Mouse (Mus musculus) lung, embryonic 15.5 days (tissue): Measurements from ENCODE around the gene B4galnt1. TPM values are rescaled to one million over a fixed set of nuclear protein-coding genes. Genes with fewer than 3 reads are reported as not detected.

Experiments used
- ATAC-seq: fragments of 200-750 bp; cut with Nextera tagmentation; 2 replicates; pipeline ENCODE4 v1.8.0; 2017; ENCODE audit warnings: moderate number of reproducible peaks, borderline replicate concordance; ENCODE audit not compliant: low FRiP score, low TSS enrichment; ENCODE audit errors: extremely low read depth
- H3K27ac ChIP-seq: fragments of 300-500 bp; sonication (generic); 2 replicates; pipeline ENCODE4 v1.5.1; 2015; ENCODE audit warnings: moderate library complexity, mild to moderate bottlenecking, inconsistent platforms
- H3K27me3 ChIP-seq: fragments of 300-500 bp; sonication (generic); 2 replicates; pipeline ENCODE4 v1.6.1; 2015; ENCODE audit warnings: inconsistent platforms
- H3K36me3 ChIP-seq: fragments of 300-500 bp; sonication (generic); 2 replicates; pipeline ENCODE4 v1.6.1; 2015; ENCODE audit warnings: inconsistent platforms
- H3K4me1 ChIP-seq: fragments of 300-500 bp; sonication (generic); 2 replicates; pipeline ENCODE4 v1.6.1; 2015; ENCODE audit warnings: inconsistent platforms
- H3K4me2 ChIP-seq: fragments of 300-500 bp; sonication (generic); 2 replicates; pipeline ENCODE4 v1.6.1; 2015; ENCODE audit warnings: inconsistent platforms, mild to moderate bottlenecking, moderate library complexity
- H3K4me3 ChIP-seq: fragments of 300-500 bp; sonication (generic); 2 replicates; pipeline ENCODE4 v1.5.1; 2015; ENCODE audit warnings: mild to moderate bottlenecking, inconsistent platforms
- H3K9ac ChIP-seq: fragments of 300-500 bp; sonication (generic); 2 replicates; pipeline ENCODE4 v1.6.1; 2015; ENCODE audit warnings: inconsistent platforms
- H3K9me3 ChIP-seq: fragments of 300-500 bp; sonication (generic); 2 replicates; pipeline ENCODE4 v1.6.1; 2016; ENCODE audit warnings: inconsistent platforms
- WGBS: fragments of 180-500 bp; shearing (Covaris S2); methylation state at CpG from one replicate; pipeline ENCODE4 v1.1.7; 2015; 5-methylcytosine and 5-hydroxymethylcytosine counted together
- polyA plus RNA-seq: library from polyadenylated mRNA; unstranded; fragments of >200 nt; fragmentation: Nextera tagmentation; extraction: Ambion mirVana; gene quantifications from 2 replicates; pipeline ENCODE4 v1.2.1, GENCODE M21; 2015

B4galnt1 gene
- polyA plus RNA-seq, 1 experiment from 2014 or later, result 3.6 TPM

DNA sequence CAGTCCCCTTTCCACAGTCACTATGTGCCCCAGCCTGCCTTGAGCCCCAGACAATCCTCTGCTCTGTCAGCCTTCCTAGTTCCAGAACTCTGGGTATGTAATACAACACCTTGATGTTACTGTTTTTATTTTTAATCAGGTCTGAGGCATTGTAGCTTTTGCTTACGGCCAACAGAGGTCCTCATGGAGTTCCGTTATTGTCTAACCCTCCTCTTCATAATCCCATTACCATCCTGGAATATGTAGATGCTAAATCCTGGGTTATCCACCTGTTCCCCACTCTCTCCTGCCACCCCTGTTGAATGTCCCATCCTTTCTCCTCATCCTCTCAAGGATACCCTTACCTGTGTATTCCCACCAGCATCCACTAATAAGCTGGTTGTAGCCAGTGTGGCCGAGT is 11.2 kb downstream of the B4galnt1 start:
- no peak overlapping the region for H3K4me2 ChIP-seq
- ATAC-seq, result no peak
- 33% methylated on average over 3 of the region's 3 CpGs for WGBS

DNA sequence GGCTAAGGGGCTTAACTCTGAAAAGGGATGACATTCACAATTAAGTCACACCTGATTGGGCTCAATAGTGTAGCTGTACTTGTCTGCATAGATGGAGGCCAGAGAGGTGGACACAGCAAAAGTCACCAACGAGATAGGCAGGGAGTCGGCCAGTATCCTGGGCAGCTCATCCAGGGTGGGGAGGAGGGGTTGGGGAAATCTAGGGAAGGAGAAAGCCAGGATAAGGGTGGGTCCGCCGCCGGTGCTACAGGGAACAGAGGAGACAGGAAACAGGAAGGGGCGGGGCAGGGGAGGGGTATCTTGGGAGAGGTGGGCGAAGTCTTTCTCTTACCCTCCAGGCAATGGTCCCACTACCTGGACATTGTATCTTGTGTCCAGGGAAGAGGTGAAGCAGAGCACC is 11.7 kb downstream of the B4galnt1 start:
- H3K27me3 ChIP-seq, result peaks cover 73% of the 10 kb centered on the region
- H3K27ac ChIP-seq, result no peak overlapping the region
- no peak for ATAC-seq
- H3K4me1 ChIP-seq, result peaks cover 21% of the 10 kb centered on the region
- no peak overlapping the region for H3K4me3 ChIP-seq
- H3K9me3 ChIP-seq, result no peaks in the 10 kb centered on the region
- 9% methylated on average over 7 of the region's 7 CpGs for WGBS
- H3K9ac ChIP-seq, result no peak overlapping the region
- H3K36me3 ChIP-seq, result no peaks in the 10 kb centered on the region
- H3K4me2 ChIP-seq, result no peak overlapping the region

More for the DNA sequence above, 11.2 kb downstream of the B4galnt1 start:
- Histone ChIP-seq H3K36me3 (no peaks in the 10 kb centered on the region), H3K4me3 (no peak overlapping the region), H3K9me3 (no peaks in the 10 kb centered on the region), H3K4me1 (peaks cover 21% of the 10 kb centered on the region), H3K27ac (no peak overlapping the region), H3K27me3 (peaks cover 75% of the 10 kb centered on the region), H3K9ac (no peak overlapping the region)

GRCm38 (mm10) chr10:127177235-127177634 is 12.2 kb downstream of the B4galnt1 start:
- Histone ChIP-seq H3K4me3 (no peak overlapping the region), H3K36me3 (no peaks in the 10 kb centered on the region), H3K4me1 (peaks cover 21% of the 10 kb centered on the region), H3K9me3 (no peaks in the 10 kb centered on the region), H3K9ac (no peak overlapping the region), H3K27ac (no peak overlapping the region), H3K27me3 (peaks cover 73% of the 10 kb centered on the region), H3K4me2 (peak overlapping the region; percentile 53)
- no peak for ATAC-seq
- 24% methylated on average over 9 of the region's 9 CpGs for WGBS

DNA sequence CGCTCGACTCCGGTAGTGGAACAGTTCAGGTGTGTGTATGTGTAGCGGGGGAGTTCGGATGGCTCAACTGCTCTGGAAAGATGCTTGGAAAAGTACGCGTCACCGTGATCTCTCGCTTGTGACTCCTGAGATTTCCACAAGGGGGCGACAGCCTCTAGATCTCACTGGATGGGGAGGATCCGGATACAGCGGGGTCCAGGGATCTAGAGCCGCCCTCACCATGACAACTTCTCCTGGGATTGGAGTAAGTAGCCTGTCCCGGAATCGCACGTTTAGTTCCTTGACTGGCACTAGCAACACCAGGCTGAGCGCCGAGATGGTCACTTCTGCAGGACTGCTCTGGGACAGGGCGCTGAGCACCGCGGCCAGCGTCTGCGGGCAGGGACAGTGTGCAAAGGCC is 12.7 kb downstream of the B4galnt1 start:
- H3K4me2 ChIP-seq, result peak overlapping the region; percentile 53
- H3K27ac ChIP-seq, result no peak overlapping the region
- no peak overlapping the region; the same call in 1 of the 2 replicates for H3K9ac ChIP-seq
- H3K36me3 ChIP-seq, result peaks cover 2% of the 10 kb centered on the region; the same call in 1 of the 2 replicates
- 1% methylated on average over 23 of the region's 23 CpGs for WGBS
- peak; percentile 38; the same call in 1 of the 2 replicates for ATAC-seq
- H3K27me3 ChIP-seq, result peaks cover 76% of the 10 kb centered on the region
- H3K4me3 ChIP-seq, result peak overlapping the region; percentile 18
- H3K4me1 ChIP-seq, result peaks cover 21% of the 10 kb centered on the region
- H3K9me3 ChIP-seq, result no peaks in the 10 kb centered on the region

- Histone ChIP-seq H3K27ac (no peak overlapping the region), H3K9me3 (no peaks in the 10 kb centered on the region), H3K9ac (no peak overlapping the region; the same call in 1 of the 2 replicates), H3K27me3 (peaks cover 83% of the 10 kb centered on the region), H3K4me2 (peak overlapping the region; percentile 53), H3K4me1 (peaks cover 24% of the 10 kb centered on the region), H3K4me3 (peak overlapping the region; percentile 18), H3K36me3 (peaks cover 5% of the 10 kb centered on the region; the same call in 1 of the 2 replicates)
- 5% methylated on average over 41 of the region's 41 CpGs for WGBS
- no peak for ATAC-seq
These were observed 13.4 kb downstream of the B4galnt1 start for GRCm38 (mm10) chr10:127178286-127179027.

DNA sequence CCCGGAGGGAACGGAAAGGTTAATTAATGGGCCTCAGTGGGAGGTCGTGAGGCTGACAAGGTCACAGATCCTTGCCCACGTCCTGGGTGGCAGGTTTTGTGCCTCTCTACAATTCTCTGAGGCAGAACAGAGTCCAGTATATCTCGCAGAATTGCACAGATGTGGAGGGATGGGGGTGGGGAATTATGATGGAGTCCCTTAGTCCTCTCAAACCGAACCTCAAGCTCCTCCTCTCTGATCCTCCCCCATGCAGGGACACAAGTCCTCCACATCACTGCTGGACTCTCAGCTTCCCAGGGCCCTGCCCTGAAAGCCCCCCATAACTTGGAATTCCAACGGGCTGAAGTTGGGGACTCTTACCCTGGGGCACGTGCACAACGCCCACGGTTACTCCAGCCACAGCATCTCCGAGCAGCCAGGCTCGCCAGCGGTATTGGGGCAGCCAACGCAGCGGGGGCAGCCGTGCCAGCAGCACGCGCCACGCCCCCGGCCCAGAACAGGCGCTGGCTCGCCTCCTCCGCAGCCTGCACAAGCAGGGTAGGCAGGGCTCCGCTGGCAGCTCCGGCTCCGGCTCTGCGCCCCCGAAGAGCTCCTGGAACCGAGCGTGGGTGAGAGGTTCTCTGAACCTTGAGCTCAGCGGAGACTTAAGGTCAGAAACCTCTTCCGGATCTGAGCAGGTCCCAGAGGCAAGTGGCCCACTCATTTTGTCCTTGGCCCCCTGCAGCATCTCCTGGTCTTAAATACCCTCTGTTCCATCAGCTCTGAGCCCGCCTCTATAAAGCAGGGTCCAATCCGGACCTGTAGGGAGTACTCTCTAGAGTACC is 15.1 kb downstream of the B4galnt1 start, which contains the start of gene Slc26a10:
Gene Slc26a10, minus strand, starts transcription at position 775 of the 824 bp plus-strand sequence.
- peaks cover 9% of the 10 kb centered on the region; the same call in 1 of the 2 replicates for H3K36me3 ChIP-seq
- ATAC-seq, result no peak; the same call in 1 of the 2 replicates
- peak within 1 kb of the TSS; percentile 15 for H3K4me3 ChIP-seq
- H3K27ac ChIP-seq, result no peak within 1 kb of the TSS
- peaks cover 91% of the 10 kb centered on the region for H3K27me3 ChIP-seq
- H3K9me3 ChIP-seq, result no peaks in the 10 kb centered on the region
- WGBS, result 2% methylated on average over 34 of the region's 34 CpGs
- H3K4me2 ChIP-seq, result peak within 1 kb of the TSS; percentile 43; the same call in 1 of the 2 replicates
- peaks cover 31% of the 10 kb centered on the region for H3K4me1 ChIP-seq
- H3K9ac ChIP-seq, result no peak within 1 kb of the TSS

GRCm38 (mm10) chr10:127180695-127181047 is 15.6 kb downstream of the B4galnt1 start:
- ATAC-seq, result no peak

DNA sequence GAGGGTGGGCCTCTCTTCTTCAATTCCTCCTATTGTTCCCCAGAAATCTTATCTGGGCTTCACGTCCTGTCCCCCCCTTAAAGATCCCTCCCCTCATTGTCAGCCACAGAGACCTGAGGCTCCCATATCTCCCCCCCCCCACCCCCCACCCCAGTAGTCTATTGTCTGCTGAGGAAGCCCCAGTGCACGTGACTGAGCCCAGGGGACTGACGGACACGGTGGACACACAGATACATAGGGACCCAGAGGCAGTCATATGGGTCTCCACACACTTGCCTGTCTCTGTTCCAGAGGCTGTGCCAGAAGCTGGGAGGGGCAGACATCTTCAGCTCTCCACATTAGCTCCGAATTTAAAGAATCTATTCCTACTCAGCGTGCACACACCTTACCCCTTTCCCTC is 16.5 kb downstream of the B4galnt1 start:
- H3K9ac ChIP-seq, result no peak overlapping the region
- H3K36me3 ChIP-seq, result peaks cover 17% of the 10 kb centered on the region; the same call in 1 of the 2 replicates
- peaks cover 79% of the 10 kb centered on the region for H3K27me3 ChIP-seq
- no peak for ATAC-seq
- H3K4me1 ChIP-seq, result peaks cover 31% of the 10 kb centered on the region
- no peak overlapping the region for H3K4me3 ChIP-seq
- H3K27ac ChIP-seq, result no peak overlapping the region
- H3K9me3 ChIP-seq, result no peaks in the 10 kb centered on the region
- H3K4me2 ChIP-seq, result no peak overlapping the region
- 57% methylated on average over 6 of the region's 6 CpGs for WGBS

More at GRCm38 (mm10) chr10:127180695-127181047, 15.6 kb downstream of the B4galnt1 start:
- no peak overlapping the region for H3K27ac ChIP-seq
- H3K4me3 ChIP-seq, result no peak overlapping the region; the same call in 1 of the 2 replicates
- peaks cover 9% of the 10 kb centered on the region; the same call in 1 of the 2 replicates for H3K36me3 ChIP-seq
- H3K4me2 ChIP-seq, result peak overlapping the region; percentile 43; the same call in 1 of the 2 replicates
- no peaks in the 10 kb centered on the region for H3K9me3 ChIP-seq
- H3K27me3 ChIP-seq, result peaks cover 88% of the 10 kb centered on the region
- no peak overlapping the region for H3K9ac ChIP-seq
- 40% methylated on average over 3 of the region's 3 CpGs for WGBS
- H3K4me1 ChIP-seq, result peaks cover 31% of the 10 kb centered on the region

GRCm38 (mm10) chr10:127182624-127183023 is 17.6 kb downstream of the B4galnt1 start:
- H3K4me2 ChIP-seq, result no peak overlapping the region

GRCm38 (mm10) chr10:127183759-127184158 is 18.7 kb downstream of the B4galnt1 start:
- H3K9ac ChIP-seq, result no peak overlapping the region
- no peak for ATAC-seq
- H3K36me3 ChIP-seq, result peaks cover 19% of the 10 kb centered on the region; the same call in 1 of the 2 replicates
- H3K4me1 ChIP-seq, result peaks cover 33% of the 10 kb centered on the region
- WGBS, result 29% methylated on average over 20 of the region's 20 CpGs
- no peak overlapping the region for H3K4me3 ChIP-seq
- peaks cover 68% of the 10 kb centered on the region for H3K27me3 ChIP-seq
- peak overlapping the region; percentile 37 for H3K4me2 ChIP-seq
- no peaks in the 10 kb centered on the region for H3K9me3 ChIP-seq
- no peak overlapping the region for H3K27ac ChIP-seq

More at GRCm38 (mm10) chr10:127182624-127183023, 17.6 kb downstream of the B4galnt1 start:
- Histone ChIP-seq H3K27me3 (peaks cover 74% of the 10 kb centered on the region), H3K4me3 (no peak overlapping the region), H3K9ac (no peak overlapping the region), H3K27ac (no peak overlapping the region), H3K36me3 (peaks cover 19% of the 10 kb centered on the region; the same call in 1 of the 2 replicates), H3K4me1 (peaks cover 35% of the 10 kb centered on the region), H3K9me3 (no peaks in the 10 kb centered on the region)
- 79% methylated on average over 4 of the region's 4 CpGs for WGBS
- ATAC-seq, result no peak

DNA sequence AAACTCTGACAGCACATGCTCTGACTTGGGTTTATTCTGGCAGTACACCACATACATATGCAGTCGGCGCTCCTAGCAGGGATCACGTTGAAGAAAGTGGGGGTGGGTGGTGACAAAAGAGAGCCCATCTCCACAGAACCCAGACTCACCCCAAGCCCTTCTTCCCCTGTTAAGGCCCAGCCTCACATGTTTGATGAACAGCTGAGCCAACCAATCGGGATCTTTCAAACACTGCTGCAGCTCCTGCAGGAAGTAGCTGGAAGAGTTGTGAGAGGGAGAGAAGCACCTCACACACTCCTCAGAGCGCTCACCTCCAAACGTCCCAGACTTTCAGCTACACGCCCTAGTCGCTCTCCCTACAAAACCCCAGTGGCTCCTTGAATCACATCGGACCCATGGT is 20.1 kb downstream of the B4galnt1 start:
- ATAC-seq, result no peak
- peaks cover 55% of the 10 kb centered on the region for H3K27me3 ChIP-seq
- WGBS, result 67% methylated on average over 9 of the region's 9 CpGs

More for the DNA sequence above, 20.1 kb downstream of the B4galnt1 start:
- peaks cover 42% of the 10 kb centered on the region for H3K4me1 ChIP-seq
- no peak overlapping the region for H3K27ac ChIP-seq
- H3K4me2 ChIP-seq, result no peak overlapping the region
- H3K9ac ChIP-seq, result no peak overlapping the region
- H3K36me3 ChIP-seq, result peaks cover 19% of the 10 kb centered on the region; the same call in 1 of the 2 replicates
- H3K4me3 ChIP-seq, result no peak overlapping the region
- H3K9me3 ChIP-seq, result no peaks in the 10 kb centered on the region
